Mouse (Mus musculus): ENCODE measurements at regions not wholly inside any gene's neighbourhood (a gene's known extent, or its start where the extent isn't known, plus 50 kb on each side); places are given as distances from the start of the nearest gene placed in this dataset.

DNA sequence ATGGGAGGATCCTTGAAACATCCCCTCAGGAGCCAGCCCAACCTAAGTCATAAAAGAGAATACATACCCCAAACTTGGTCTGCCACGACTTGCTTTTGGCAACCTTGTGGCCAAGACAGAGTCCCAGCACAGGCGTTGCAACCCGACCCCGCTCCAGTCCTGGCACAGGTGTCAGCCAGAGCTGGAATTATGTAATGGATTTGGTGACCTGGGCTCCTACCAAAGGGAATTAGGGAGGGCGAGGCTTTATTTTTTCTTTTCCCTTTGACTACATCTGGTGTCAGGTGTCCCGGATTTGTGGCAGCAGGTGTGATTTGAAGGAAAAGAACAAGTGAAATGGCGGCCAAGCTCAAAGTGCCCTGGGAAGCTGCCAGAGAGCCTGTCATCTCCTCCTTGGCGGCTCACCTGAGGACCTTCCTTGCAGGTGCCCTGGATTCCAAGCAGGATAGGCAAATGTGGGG is 212.9 kb downstream of the Mef2c start:
- DNase-seq (ENCODE audit: low read depth, low spot score), result no peak
- Histone ChIP-seq H3K36me3 (ENCODE audit: control insufficient read depth in 1 of 2, insufficient read depth in 2 of 2, low read length in 2 of 2) (no peaks in the 10 kb centered on the region), H3K9me3 (replicated peaks; ENCODE audit: insufficient read depth, low read length) (no peaks in the 10 kb centered on the region), H3K27me3 (ENCODE audit: control insufficient read depth in 1 of 2, insufficient read depth in 2 of 2, low read length in 2 of 2) (no peaks in the 10 kb centered on the region), H3K4me3 (ENCODE audit: control insufficient read depth in 1 of 2, insufficient read depth in 1 of 2, low read depth in 2 of 2, low read length in 2 of 2) (no peak overlapping the region), H3K27ac (ENCODE audit: control insufficient read depth, low read depth, low read length) (no peak overlapping the region), H3K4me1 (ENCODE audit: control insufficient read depth in 1 of 2, insufficient read depth in 2 of 2, low read length in 2 of 2) (no peaks in the 10 kb centered on the region; a peak in 1 of 4 replicates), H3K9ac (ENCODE audit: control insufficient read depth, low read depth, low read length, poor library complexity, severe bottlenecking) (no peak overlapping the region), H3K79me2 (ENCODE audit: control insufficient read depth, insufficient read depth, low read length, poor library complexity) (no peaks in the 10 kb centered on the region)
- TF ChIP-seq ELF1 (IDR thresholded peaks at IDR 0.05; ENCODE audit: low read depth, low read length), result no peak
- TF ChIP-seq MYB (IDR thresholded peaks at IDR 0.05; ENCODE audit: low read depth, low read length), result no peak
- no peak for TF ChIP-seq POLR2A (IDR thresholded peaks at IDR 0.05; ENCODE audit: control insufficient read depth in 1 of 2, insufficient read depth in 1 of 2, low read depth in 1 of 2, low read length in 2 of 2, poor library complexity in 1 of 2)
- no peak for TF ChIP-seq JUND (IDR thresholded peaks at IDR 0.05; ENCODE audit: low read depth, low read length)
- TF ChIP-seq POLR2AphosphoS2 (IDR thresholded peaks at IDR 0.05; ENCODE audit: low read length), result no peak
- no peak for TF ChIP-seq HCFC1 (IDR thresholded peaks at IDR 0.05; ENCODE audit: low read depth, low read length)
- no peak for TF ChIP-seq MYC (IDR thresholded peaks at IDR 0.05; ENCODE audit: low read depth, low read length)
- TF ChIP-seq TAL1 (IDR thresholded peaks at IDR 0.05; ENCODE audit: low read length), result no peak
- no peak for TF ChIP-seq USF2 (IDR thresholded peaks at IDR 0.05; ENCODE audit: borderline replicate concordance in 1 of 2, insufficient read depth in 1 of 2, low read depth in 1 of 2, low read length in 2 of 2)
- TF ChIP-seq GABPA (IDR thresholded peaks at IDR 0.05; ENCODE audit: low read depth, low read length), result no peak
- no peak for TF ChIP-seq SMC3 (IDR thresholded peaks at IDR 0.05; ENCODE audit: low read depth, low read length)
- no peak for TF ChIP-seq TBP (IDR thresholded peaks at IDR 0.05; ENCODE audit: low read depth, low read length)
- TF ChIP-seq ZNF384 (IDR thresholded peaks at IDR 0.05; ENCODE audit: low read depth, low read length), result no peak
- TF ChIP-seq RAD21 (IDR thresholded peaks at IDR 0.05; ENCODE audit: low read depth, low read length), result no peak
- no peak for TF ChIP-seq CHD1 (IDR thresholded peaks at IDR 0.05; ENCODE audit: low read depth, low read length)
- TF ChIP-seq GATA1 (IDR thresholded peaks at IDR 0.05; ENCODE audit: low read depth, low read length), result no peak
- no peak for TF ChIP-seq EP300 (IDR thresholded peaks at IDR 0.05; ENCODE audit: low read depth in 1 of 2, low read length in 2 of 2)

DNA sequence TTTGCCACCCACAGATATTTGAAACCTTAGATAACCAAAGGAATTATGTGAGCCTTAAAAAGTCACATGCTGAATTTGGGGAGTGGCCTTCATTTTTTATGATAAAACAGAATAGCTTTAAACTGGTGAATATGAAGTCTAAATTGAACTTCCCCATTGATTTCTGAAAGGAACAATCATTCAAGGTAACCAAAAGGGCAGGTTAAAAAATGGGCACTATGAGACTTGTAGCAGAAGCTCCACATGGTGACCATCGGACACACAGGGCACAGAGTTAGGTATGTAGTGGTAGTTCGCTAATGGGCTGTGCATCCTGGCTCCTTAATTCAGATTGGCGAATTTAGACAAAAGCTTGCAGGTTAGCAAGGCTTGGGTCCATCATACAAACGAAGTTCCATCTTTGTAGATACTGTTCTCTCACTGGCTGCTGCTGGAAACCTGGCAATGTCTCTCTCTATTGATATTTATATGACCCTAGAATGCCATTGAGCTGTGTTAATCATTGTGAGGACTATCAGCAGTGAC is 213.9 kb downstream of the Mef2c start:
- H3K9ac ChIP-seq (ENCODE audit: control insufficient read depth, low read depth, low read length, poor library complexity, severe bottlenecking), result no peak overlapping the region
- no peaks in the 10 kb centered on the region; a peak in 1 of 4 replicates for H3K4me1 ChIP-seq (ENCODE audit: control insufficient read depth in 1 of 2, insufficient read depth in 2 of 2, low read length in 2 of 2)
- H3K4me3 ChIP-seq (ENCODE audit: control insufficient read depth in 1 of 2, insufficient read depth in 1 of 2, low read depth in 2 of 2, low read length in 2 of 2), result no peak overlapping the region
- no peaks in the 10 kb centered on the region for H3K36me3 ChIP-seq (ENCODE audit: control insufficient read depth in 1 of 2, insufficient read depth in 2 of 2, low read length in 2 of 2)
- H3K9me3 ChIP-seq (replicated peaks; ENCODE audit: insufficient read depth, low read length), result no peaks in the 10 kb centered on the region
- TF ChIP-seq POLR2AphosphoS5 (IDR thresholded peaks at IDR 0.05; ENCODE audit: borderline replicate concordance, low read depth, low read length) (no peak), MYB (IDR thresholded peaks at IDR 0.05; ENCODE audit: low read depth, low read length) (no peak), EP300 (IDR thresholded peaks at IDR 0.05; ENCODE audit: low read depth in 1 of 2, low read length in 2 of 2) (no peak), ELF1 (IDR thresholded peaks at IDR 0.05; ENCODE audit: low read depth, low read length) (no peak), SIN3A (IDR thresholded peaks at IDR 0.05; ENCODE audit: low read length) (no peak), JUND (IDR thresholded peaks at IDR 0.05; ENCODE audit: low read depth, low read length) (no peak), TCF12 (IDR thresholded peaks at IDR 0.05; ENCODE audit: low read depth, low read length) (no peak), GABPA (IDR thresholded peaks at IDR 0.05; ENCODE audit: low read depth, low read length) (no peak), MAZ (IDR thresholded peaks at IDR 0.05; ENCODE audit: low read depth, low read length) (no peak), MAX (IDR thresholded peaks at IDR 0.05; ENCODE audit: low read length) (no peak), MAFK (IDR thresholded peaks at IDR 0.05; ENCODE audit: borderline replicate concordance, low read depth, low read length) (no peak), ZMIZ1 (IDR thresholded peaks at IDR 0.05; ENCODE audit: low read depth, low read length) (no peak), NRF1 (IDR thresholded peaks at IDR 0.05; ENCODE audit: insufficient read depth, low read depth, low read length, poor library complexity, severe bottlenecking) (no peak), ETS1 (IDR thresholded peaks at IDR 0.05; ENCODE audit: low read depth, low read length) (no peak), ZKSCAN1 (IDR thresholded peaks at IDR 0.05; ENCODE audit: low read depth, low read length) (no peak)
- no peaks in the 10 kb centered on the region for H3K79me2 ChIP-seq (ENCODE audit: control insufficient read depth, insufficient read depth, low read length, poor library complexity)
- H3K27me3 ChIP-seq (ENCODE audit: control insufficient read depth in 1 of 2, insufficient read depth in 2 of 2, low read length in 2 of 2), result no peaks in the 10 kb centered on the region
- H3K27ac ChIP-seq (ENCODE audit: control insufficient read depth, low read depth, low read length), result no peak overlapping the region
- no peak for DNase-seq (ENCODE audit: low read depth, low spot score)
